Mouse (Mus musculus): ENCODE results near the gene Ptprh.

Ptprh gene

GRCm38 (mm10) chr7:4522292-4522691 is 81.5 kb downstream of the Ptprh start:
- DNase-seq = no peak

GRCm38 (mm10) chr7:4521231-4522003 is 82.4 kb downstream of the Ptprh start:
- DNase-seq = no peak

- no peak for DNase-seq
These were observed 85.4 kb downstream of the Ptprh start for GRCm38 (mm10) chr7:4518487-4518886.

DNA sequence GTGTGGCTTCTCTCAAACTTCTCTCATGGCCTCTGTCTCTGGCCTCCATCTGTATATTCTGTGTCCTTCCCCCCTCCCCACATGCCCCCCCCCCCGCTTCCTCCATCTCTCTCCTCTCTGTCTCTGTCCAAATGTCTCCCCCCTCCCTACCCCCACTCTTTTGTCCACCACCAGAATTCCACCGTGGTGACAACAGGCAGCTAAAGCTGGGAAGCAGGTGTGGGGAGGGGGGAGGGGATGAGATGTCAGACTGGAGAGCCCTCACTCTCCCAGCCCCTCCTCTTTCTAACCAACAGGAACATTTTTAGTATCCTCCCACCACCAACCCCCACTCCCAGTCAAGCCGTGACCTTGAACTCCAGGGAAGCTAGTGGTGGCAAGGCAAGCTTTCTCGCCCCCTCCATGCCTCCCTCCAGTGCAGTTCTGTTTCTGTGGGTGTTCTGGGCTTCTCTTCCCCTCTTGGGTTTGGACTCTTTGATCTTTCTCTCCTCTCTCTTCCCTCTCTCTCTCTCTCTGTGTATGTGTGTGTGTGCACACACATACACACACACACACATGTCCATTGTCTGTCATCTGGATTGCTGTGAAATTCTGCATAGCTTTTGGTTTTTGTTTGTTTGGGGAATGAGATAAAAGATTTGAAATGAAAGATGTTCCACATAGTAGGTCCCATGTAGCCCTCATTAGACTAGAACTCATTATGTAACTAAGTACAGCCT is 87.3 kb downstream of the Ptprh start, which contains the start of gene Tnnt1:
Tnnt1 (minus strand) TSS at position 51 of the 719 bp plus-strand sequence.
- DNase-seq = no peak

GRCm38 (mm10) chr7:4515853-4516252 is 88.0 kb downstream of the Ptprh start:
- no peak for DNase-seq

DNA sequence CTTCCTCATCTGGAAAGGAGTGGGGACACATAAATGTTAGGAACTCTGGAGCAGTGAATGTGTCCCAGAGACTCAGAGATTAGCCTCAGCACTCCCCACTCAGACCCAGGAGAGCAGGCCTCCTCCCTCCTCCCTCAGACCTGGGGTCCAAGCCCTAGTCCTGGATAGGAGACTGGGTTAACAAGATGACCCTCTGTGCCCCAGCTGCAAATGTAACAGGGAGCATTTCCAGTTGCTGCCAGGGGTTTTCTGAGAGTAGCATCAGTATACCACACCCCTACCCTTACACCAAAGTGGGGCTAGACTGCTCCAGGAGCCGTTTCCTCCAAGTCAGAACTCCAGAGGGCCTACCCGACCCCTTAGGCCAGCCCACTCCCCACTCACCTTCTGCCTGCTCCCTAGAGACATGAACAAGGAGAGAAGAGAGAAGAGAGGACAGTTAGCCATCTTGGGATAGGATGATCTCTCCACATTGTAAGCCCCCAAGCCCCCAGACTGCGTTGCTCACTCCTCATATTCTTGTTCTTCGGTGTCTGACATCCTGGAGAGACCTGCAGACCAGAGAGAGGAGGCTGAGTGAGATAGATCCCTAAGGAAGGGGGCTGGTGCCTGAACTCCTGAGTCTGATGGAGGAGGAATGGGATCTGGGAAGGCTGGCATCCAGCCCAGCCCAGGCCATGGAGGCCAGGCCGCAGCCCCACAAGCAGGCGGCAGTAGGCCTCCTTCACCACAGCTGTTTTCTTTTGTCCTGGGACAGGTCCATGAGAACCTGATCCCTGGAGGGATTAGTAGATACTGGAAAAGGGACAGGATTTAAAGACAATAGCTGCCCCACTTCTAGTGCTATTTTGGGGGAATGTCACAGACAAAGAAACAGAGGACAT is 89.8 kb downstream of the Ptprh start:
- DNase-seq = peak in 1 of 2 experiments; percentile 51

DNA sequence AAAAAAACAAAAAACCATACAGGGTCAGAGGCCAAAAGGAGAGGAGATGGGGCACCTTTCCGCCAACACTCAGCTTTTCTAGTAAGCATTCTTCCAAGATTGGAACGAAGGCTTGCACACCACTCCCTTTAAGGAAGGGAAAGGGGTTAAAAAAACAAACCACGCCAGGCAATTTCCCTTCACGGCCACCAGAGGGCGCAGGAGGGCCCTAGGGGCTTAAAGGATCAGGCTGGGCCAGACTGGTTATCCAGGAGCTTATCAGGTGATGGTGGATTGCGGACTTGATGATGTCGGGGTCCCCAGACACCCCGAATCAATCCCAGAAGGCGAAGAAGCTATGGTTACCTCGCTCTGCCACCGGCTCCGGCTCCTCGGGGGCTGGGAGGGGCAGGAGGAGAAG is 90.6 kb downstream of the Ptprh start:
- peak; percentile 50 to 63 for DNase-seq

GRCm38 (mm10) chr7:4511489-4512224 is 92.2 kb downstream of the Ptprh start:
- DNase-seq = peak in 1 of 2 experiments; percentile 39

DNA sequence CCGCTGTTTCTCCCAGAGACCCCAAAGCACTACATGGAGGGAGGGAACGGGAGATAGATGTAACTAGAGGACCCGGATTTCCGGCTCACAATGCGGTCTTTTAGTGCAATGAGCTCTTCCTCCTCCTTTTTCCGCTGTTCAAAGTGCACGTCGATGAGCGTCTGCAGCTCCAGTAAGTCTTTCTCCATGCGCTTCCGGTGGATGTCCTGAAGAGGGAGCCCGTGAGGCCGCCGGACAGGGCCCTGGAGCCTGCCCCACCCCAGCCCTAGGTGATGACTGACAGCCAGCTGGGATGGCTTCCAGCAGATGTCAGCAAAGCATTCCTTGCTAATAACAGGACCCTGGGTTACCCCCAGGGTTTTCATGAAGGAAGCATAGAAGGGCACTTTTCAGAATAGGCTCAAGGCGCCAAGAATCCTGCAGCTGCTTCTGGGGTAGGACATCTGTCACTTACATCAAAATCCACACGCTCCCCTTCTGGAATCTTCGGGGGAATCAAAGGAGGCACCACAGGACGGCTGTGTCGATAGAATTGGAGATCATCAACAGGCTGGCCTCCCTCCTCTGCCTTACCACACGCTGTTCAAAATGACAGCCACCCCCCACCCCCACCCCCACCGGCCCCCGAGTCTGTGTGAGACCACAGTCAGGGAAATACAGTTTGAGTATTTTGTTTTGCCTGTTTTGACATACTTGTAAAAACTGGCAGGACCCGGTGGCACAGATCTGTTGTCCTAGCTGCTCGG is 93.8 kb downstream of the Ptprh start:
- DNase-seq = peak; percentile 90 to 93

GRCm38 (mm10) chr7:4508739-4509116 is 95.1 kb downstream of the Ptprh start:
- no peak for DNase-seq

DNA sequence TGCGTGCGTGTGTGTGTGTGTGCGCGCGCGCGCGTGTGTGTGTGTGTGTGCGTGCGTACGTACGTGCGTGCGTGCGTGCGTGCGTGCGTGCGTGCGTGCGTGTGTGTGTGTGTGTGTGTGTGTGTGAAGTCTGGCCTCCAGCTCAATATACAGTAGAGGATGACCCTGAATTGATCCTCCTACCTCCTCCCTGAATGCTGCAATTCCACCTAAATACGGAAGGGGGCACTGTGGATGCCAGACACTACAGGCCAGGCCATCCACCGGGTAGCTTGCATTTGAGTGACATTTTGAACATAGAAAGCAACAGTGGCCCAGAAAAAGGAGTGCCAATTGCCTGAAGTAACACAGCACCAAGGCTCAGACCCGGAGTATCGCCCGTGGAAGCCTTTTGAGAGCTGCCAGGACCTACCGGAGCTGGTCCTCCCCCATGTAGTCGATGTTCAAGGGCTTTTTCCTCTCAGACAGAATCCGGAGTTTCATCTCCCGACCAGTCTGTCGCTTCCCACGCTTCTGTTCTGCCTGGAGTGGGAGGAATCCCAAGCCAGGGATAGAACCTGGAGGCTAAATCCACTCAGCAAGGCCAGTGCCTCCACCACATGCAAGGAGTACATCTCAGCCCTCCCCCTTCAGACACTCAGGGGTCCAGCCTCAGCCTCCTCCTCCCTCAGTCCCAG is 95.6 kb downstream of the Ptprh start:
- no peak for DNase-seq

- DNase-seq = no peak
These were observed 96.6 kb downstream of the Ptprh start for GRCm38 (mm10) chr7:4507220-4507619.

GRCm38 (mm10) chr7:4504646-4505435 is 99.0 kb downstream of the Ptprh start:
- no peak for DNase-seq

DNA sequence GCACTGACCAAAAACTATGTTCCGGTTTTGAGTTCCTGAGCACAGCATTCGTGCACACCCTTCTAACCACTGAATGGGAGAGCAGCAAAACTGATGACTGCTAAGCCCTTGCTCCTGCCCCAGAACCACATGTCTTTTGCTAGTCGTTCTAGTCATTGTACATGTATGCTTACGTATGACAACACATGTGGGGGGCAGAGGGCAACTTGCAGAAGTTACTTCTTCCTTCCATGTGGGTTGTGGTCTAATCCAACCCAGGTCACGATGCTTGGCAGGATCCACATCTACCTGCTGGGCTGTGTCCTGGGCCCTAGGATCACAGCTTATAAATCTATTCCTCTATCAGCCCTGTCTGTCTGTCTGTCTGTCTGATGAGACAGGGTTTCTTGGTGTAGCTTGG is 100.0 kb downstream of the Ptprh start:
- no peak for DNase-seq

- no peak for DNase-seq
These were observed 100.7 kb downstream of the Ptprh start for GRCm38 (mm10) chr7:4503100-4503499.

GRCm38 (mm10) chr7:4502421-4503090 is 101.3 kb downstream of the Ptprh start:
- peak in 1 of 2 experiments; percentile 34 for DNase-seq

DNA sequence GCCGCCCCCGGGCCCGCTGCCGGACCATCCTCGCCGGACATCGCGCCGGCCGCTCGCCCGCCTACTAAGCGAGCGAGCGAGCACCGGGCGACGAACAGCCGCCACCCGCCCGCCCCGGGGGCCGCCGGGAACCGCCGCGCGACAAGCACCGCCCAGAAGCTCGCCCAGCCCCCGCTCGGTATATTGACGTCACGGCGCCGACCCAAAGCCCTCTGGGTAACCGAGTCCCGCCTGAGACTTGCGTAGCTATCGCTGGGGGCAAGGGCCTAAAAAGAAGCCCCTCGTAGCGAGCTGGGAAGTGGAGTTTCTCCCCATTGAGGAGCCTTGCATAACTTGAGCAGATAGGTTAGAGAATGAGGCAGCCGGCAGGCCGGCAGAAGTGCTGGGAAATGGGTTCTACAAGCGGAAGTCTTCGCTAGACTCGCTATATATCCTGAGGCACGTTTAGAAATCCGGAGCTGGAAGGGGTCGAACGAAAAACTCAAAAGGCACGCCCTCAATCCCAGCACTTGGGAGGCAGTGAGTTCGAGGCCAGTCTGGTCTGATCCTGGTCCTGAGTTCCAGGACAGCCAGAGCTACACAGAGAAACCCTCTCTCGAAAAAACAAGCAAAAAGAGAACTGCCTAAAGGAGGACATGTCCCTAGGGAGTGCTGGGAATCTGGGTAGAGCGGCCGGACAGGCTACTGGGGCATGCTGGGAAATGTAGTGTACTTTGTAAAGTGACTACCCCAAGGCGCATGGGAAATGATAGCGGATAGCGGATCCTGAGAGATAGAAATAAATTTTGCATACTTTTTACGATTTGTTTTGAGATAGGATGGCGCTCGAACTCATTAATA is 102.1 kb downstream of the Ptprh start, which contains the start of gene Ppp1r12c:
Ppp1r12c (minus strand) TSS at position 123 of the 840 bp plus-strand sequence.
- peak; percentile 96 to 97 for DNase-seq

- DNase-seq = peak; percentile 61 to 66
These were observed 102.9 kb downstream of the Ptprh start for GRCm38 (mm10) chr7:4500892-4501471.
